Mouse (Mus musculus) midbrain, embryonic 15.5 days (tissue): ENCODE results near the gene Aloxe3. TPM values are rescaled to one million over a fixed set of nuclear protein-coding genes. Genes with fewer than 3 reads are reported as not detected.

Source experiments
- ATAC-seq: fragments of 200-750 bp; cut with Nextera tagmentation; replicated peaks from 2 replicates; pipeline ENCODE4 v1.8.0; 2017; ENCODE audit warnings: moderate TSS enrichment
- H3K27ac ChIP-seq: fragments of 300-500 bp; sonication (generic); 2 replicates; pipeline ENCODE4 v1.5.1; 2015; ENCODE audit warnings: mild to moderate bottlenecking, inconsistent platforms
- H3K27me3 ChIP-seq: fragments of 300-500 bp; sonication (generic); replicated peaks from 2 replicates; pipeline ENCODE4 v1.6.1; 2015; ENCODE audit warnings: inconsistent platforms
- H3K36me3 ChIP-seq: fragments of 300-500 bp; sonication (generic); replicated peaks from 2 replicates; pipeline ENCODE4 v1.6.1; 2015; ENCODE audit warnings: inconsistent platforms
- H3K4me1 ChIP-seq: fragments of 300-500 bp; sonication (generic); 2 replicates; pipeline ENCODE4 v1.6.1; 2015; ENCODE audit warnings: inconsistent platforms
- H3K4me2 ChIP-seq: fragments of 300-500 bp; sonication (generic); 2 replicates; pipeline ENCODE4 v1.6.1; 2015; ENCODE audit warnings: inconsistent platforms, mild to moderate bottlenecking, moderate library complexity
- H3K4me3 ChIP-seq: fragments of 300-500 bp; sonication (generic); 2 replicates; pipeline ENCODE4 v1.5.1; 2015; ENCODE audit warnings: mild to moderate bottlenecking, inconsistent platforms
- H3K9ac ChIP-seq: fragments of 300-500 bp; sonication (generic); 2 replicates; pipeline ENCODE4 v1.6.1; 2015; ENCODE audit warnings: mild to moderate bottlenecking, inconsistent platforms
- H3K9me3 ChIP-seq: fragments of 300-500 bp; sonication (generic); 2 replicates; pipeline ENCODE4 v1.6.1; 2016; ENCODE audit warnings: inconsistent platforms
- WGBS: fragments of 180-500 bp; shearing (Covaris S2); methylation state at CpG from one replicate; pipeline ENCODE4 v1.1.7; 2015; ENCODE audit warnings: mixed read lengths; 5-methylcytosine and 5-hydroxymethylcytosine counted together
- polyA plus RNA-seq: library from polyadenylated mRNA; unstranded; fragments of >200 nt; fragmentation: Nextera tagmentation; extraction: Ambion mirVana; gene quantifications from 2 replicates; pipeline ENCODE4 v1.2.1, GENCODE M21; 2015

Aloxe3 gene
- polyA plus RNA-seq, 1 experiment from 2014 or later: 8.0 TPM

DNA sequence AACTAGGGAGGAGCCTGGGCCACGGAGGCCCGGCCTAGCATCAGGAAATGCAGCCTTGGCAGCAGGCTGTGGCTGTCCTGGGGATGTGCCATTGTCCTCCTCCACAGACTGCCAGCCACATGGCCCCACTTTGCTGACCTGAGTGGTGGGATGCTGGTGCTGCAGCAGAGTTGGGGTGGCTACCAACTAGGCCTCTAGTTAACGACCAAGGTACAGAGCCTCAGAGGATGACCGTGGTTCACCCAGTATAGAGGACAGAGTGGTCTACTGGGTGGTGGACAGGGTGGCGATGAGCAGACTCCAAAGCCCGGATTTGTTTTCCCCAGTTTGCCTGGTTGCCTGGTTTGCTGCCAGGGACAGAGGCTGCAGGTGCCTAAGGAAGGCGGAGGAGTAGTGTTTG lies 49.0 kb downstream of the Aloxe3 start:
- WGBS: 88% methylated on average over 7 of the region's 7 CpGs
- Histone ChIP-seq H3K4me2 (no peak overlapping the region), H3K36me3 (no peaks in the 10 kb centered on the region), H3K27ac (no peak overlapping the region), H3K27me3 (no peaks in the 10 kb centered on the region), H3K4me3 (no peak overlapping the region), H3K4me1 (no peaks in the 10 kb centered on the region), H3K9ac (no peak overlapping the region), H3K9me3 (no peaks in the 10 kb centered on the region)
- no peak for ATAC-seq

DNA sequence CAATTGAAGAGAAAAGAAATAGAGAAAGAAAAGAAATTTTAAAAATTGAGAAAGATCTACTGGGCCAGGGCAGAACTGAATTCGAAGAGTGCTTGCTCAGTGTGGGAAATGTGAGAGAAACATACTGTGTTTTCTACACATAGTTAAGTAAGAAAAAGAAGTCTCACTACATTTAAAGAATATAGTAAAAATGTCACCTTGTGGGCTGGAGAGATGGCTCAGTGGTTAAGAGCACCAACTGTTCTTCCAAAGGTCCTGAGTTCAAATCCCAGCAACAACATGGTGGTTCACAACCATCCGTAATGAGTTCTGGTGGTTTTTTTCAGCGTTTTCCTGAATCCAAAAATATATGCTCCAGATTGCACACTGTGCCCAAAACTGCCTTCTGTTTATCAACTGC lies 52.8 kb downstream of the Aloxe3 start:
- no peaks in the 10 kb centered on the region for H3K27me3 ChIP-seq
- 85% methylated on average over 3 of the region's 3 CpGs for WGBS
- no peaks in the 10 kb centered on the region for H3K9me3 ChIP-seq
- no peak for ATAC-seq
- no peak overlapping the region for H3K27ac ChIP-seq
- H3K4me1 ChIP-seq: no peaks in the 10 kb centered on the region
- no peak overlapping the region for H3K4me3 ChIP-seq
- no peaks in the 10 kb centered on the region for H3K36me3 ChIP-seq
- H3K9ac ChIP-seq: no peak overlapping the region
- no peak overlapping the region for H3K4me2 ChIP-seq

DNA sequence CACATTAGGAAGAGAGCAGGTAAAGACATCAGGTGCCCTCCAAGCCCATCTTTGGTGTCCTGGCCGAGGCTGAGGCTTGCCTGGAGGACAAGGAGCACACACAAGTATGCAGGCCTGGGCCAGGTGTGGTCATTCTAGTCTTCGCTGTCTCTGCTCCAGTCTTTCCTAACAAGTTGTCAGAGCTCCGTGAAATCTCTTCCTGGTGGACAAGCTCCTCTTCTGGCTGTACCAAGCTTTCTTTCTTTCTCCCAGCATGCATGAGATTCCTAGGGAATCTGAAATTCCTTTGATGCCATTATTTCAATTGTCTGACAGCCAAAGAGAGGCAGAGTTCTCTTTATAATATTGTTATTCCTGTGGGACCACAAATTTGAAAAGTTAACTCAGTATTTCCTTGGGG lies 53.8 kb downstream of the Aloxe3 start:
- H3K4me2 ChIP-seq: no peak overlapping the region
- H3K9ac ChIP-seq: no peak overlapping the region
- H3K9me3 ChIP-seq: no peaks in the 10 kb centered on the region
- no peak overlapping the region for H3K4me3 ChIP-seq
- no peaks in the 10 kb centered on the region for H3K27me3 ChIP-seq
- no peaks in the 10 kb centered on the region for H3K4me1 ChIP-seq
- no peak overlapping the region for H3K27ac ChIP-seq
- WGBS: 56% methylated on average over 3 of the region's 3 CpGs
- H3K36me3 ChIP-seq: no peaks in the 10 kb centered on the region
- ATAC-seq: no peak

DNA sequence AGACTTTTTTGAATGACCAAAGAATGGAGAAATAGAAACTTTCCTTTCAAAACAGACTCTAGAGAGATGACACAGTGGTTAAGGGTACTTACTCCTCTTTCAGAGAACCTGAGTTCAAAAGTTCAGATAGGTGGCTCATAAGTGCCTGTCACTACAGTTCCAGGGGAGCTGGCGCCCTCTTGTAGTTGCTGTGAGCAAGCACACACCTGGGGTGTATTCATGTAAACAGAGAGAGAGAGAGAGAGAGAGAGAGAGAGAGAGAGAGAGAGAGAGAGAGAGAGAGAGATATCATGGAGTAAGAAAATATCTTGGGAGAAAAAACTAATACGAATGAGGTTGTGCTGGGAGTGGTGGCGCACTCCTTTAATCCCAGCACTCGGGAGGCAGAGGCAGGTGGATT lies 54.4 kb downstream of the Aloxe3 start:
- ATAC-seq: no peak
- no peak overlapping the region for H3K27ac ChIP-seq
- whole genome bisulfite sequencing: 83% methylated on average over 4 of the region's 4 CpGs
- no peaks in the 10 kb centered on the region for H3K4me1 ChIP-seq
- H3K9me3 ChIP-seq: no peaks in the 10 kb centered on the region
- no peaks in the 10 kb centered on the region for H3K27me3 ChIP-seq
- H3K4me2 ChIP-seq: no peak overlapping the region
- no peaks in the 10 kb centered on the region for H3K36me3 ChIP-seq
- no peak overlapping the region for H3K9ac ChIP-seq
- no peak overlapping the region for H3K4me3 ChIP-seq

- Histone ChIP-seq H3K4me3 (no peak overlapping the region), H3K4me1 (no peaks in the 10 kb centered on the region), H3K36me3 (no peaks in the 10 kb centered on the region), H3K27me3 (no peaks in the 10 kb centered on the region), H3K4me2 (no peak overlapping the region), H3K9ac (no peak overlapping the region), H3K27ac (no peak overlapping the region), H3K9me3 (no peaks in the 10 kb centered on the region)
- no peak for ATAC-seq
- whole genome bisulfite sequencing: 89% methylated on average over 5 of the region's 5 CpGs
Observed at GRCm38 (mm10) chr11:69185031-69185430, 59.3 kb downstream of the Aloxe3 start.

GRCm38 (mm10) chr11:69185936-69186335 lies 60.2 kb downstream of the Aloxe3 start:
- WGBS: 88% methylated on average over 6 of the region's 6 CpGs

DNA sequence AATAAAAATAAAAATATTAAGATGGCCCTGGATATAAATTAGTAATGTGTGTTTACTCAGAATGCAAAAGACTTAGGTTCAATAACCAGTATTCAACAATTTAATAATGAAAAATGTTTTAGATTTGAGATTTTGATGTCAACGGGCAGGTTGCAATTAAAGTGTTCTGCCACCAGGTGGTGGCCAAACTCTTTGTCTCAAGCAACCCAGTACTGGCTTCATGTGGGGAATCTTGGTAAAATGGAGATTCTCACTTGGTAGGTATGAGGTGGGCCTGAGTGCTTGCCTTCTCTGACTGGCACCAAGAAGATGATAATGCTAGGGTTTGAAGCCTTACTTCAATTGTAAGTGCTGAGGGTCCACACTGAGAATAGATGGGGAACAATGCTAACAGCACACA lies 67.1 kb downstream of the Aloxe3 start:
- H3K27me3 ChIP-seq: peaks cover 16% of the 10 kb centered on the region
- no peak overlapping the region for H3K4me2 ChIP-seq
- peaks cover 8% of the 10 kb centered on the region; the same call in 1 of the 2 replicates for H3K4me1 ChIP-seq
- no peak overlapping the region for H3K27ac ChIP-seq
- 2% methylated on average over 1 of the region's 1 CpGs for WGBS
- H3K36me3 ChIP-seq: no peaks in the 10 kb centered on the region
- no peak for ATAC-seq
- no peak overlapping the region for H3K9ac ChIP-seq
- no peak overlapping the region for H3K4me3 ChIP-seq
- H3K9me3 ChIP-seq: no peaks in the 10 kb centered on the region

More at GRCm38 (mm10) chr11:69185936-69186335, 60.2 kb downstream of the Aloxe3 start:
- Histone ChIP-seq H3K36me3 (no peaks in the 10 kb centered on the region), H3K9ac (no peak overlapping the region), H3K27ac (no peak overlapping the region), H3K9me3 (no peaks in the 10 kb centered on the region), H3K4me2 (no peak overlapping the region), H3K4me1 (no peaks in the 10 kb centered on the region), H3K4me3 (no peak overlapping the region), H3K27me3 (no peaks in the 10 kb centered on the region)
- no peak for ATAC-seq

GRCm38 (mm10) chr11:69196766-69197165 lies 71.1 kb downstream of the Aloxe3 start:
- no peak for ATAC-seq
- peak overlapping the region; percentile 5; the same call in 1 of the 2 replicates for H3K9ac ChIP-seq
- peak overlapping the region; percentile 48 for H3K4me2 ChIP-seq
- no peaks in the 10 kb centered on the region for H3K9me3 ChIP-seq
- WGBS: 10% methylated on average over 5 of the region's 5 CpGs
- no peak overlapping the region for H3K27ac ChIP-seq
- H3K27me3 ChIP-seq: peaks cover 22% of the 10 kb centered on the region
- no peaks in the 10 kb centered on the region for H3K36me3 ChIP-seq
- H3K4me1 ChIP-seq: peaks cover 8% of the 10 kb centered on the region; the same call in 1 of the 2 replicates
- peak overlapping the region; percentile 28 for H3K4me3 ChIP-seq

DNA sequence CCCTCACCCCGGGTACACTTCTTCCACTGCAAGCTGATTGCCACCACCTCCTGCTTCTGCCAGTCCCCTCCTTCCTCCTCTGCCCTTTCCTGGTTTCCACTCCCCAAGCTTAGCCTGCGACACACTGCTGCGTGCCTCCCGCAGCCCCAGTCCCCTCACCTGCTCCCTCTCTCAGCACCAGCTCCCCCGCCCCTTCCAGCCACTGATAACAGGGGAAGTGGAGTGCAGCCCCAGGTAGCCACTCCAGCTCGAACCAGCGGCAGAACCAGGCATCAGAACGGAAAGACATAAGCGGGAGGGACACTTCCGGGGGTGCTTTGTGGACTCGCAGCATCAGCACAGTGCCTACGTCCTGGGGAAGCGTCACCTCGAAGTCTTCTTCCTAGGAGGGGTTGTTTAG lies 71.5 kb downstream of the Aloxe3 start:
- peaks cover 22% of the 10 kb centered on the region for H3K27me3 ChIP-seq
- 4% methylated on average over 14 of the region's 14 CpGs for WGBS
- peak overlapping the region; percentile 28 for H3K4me3 ChIP-seq

DNA sequence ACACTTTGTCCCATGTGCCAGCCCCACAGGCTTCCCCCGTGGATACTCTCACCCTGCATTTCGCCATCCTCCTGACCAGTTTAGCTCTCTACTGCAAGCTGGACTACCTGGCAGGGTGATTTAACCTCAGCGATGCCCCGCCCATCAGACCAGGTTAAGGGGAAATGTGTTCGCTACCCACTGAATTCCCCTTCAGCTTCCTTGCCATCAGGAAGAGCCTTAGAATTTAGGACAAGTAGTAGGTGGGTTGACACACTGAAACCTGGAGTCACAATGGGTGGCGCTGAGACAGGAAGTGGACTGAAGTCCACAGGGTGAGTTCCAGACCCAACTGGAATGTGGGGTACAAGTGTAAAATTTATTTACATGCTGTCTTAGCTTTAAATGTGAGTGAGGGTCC lies 72.0 kb downstream of the Aloxe3 start, which contains the start of gene Alox8:
TSS of gene Alox8 (minus strand) at position 101 of the 400 bp plus-strand sequence.
- Histone ChIP-seq H3K4me3 (peak within 1 kb of the TSS; percentile 28), H3K9ac (peak within 1 kb of the TSS; percentile 5; the same call in 1 of the 2 replicates), H3K4me2 (peak within 1 kb of the TSS; percentile 48), H3K4me1 (peaks cover 8% of the 10 kb centered on the region; the same call in 1 of the 2 replicates), H3K27me3 (peaks cover 22% of the 10 kb centered on the region), H3K36me3 (no peaks in the 10 kb centered on the region), H3K9me3 (no peaks in the 10 kb centered on the region), H3K27ac (no peak within 1 kb of the TSS)
- no peak for ATAC-seq
- 32% methylated on average over 6 of the region's 6 CpGs for WGBS

More for the DNA sequence above, 71.5 kb downstream of the Aloxe3 start:
- ATAC-seq: no peak
- no peaks in the 10 kb centered on the region for H3K9me3 ChIP-seq
- H3K4me1 ChIP-seq: peaks cover 8% of the 10 kb centered on the region; the same call in 1 of the 2 replicates
- H3K9ac ChIP-seq: peak overlapping the region; percentile 5; the same call in 1 of the 2 replicates
- H3K27ac ChIP-seq: no peak overlapping the region
- H3K4me2 ChIP-seq: peak overlapping the region; percentile 48
- no peaks in the 10 kb centered on the region for H3K36me3 ChIP-seq

Other genes starting within 250 kb of the Aloxe3 start
- not detected in 2 replicates for gene Rnf222, start 237.3 kb upstream of the Aloxe3 start, polyA plus RNA-seq
- 529 and 538 TPM in 2 replicates for gene Rpl26, start 224.3 kb upstream of the Aloxe3 start, polyA plus RNA-seq
- gene Odf4, start 198.8 kb upstream of the Aloxe3 start, polyA plus RNA-seq: 0.60 and 0.84 TPM in 2 replicates
- gene Arhgef15, start 168.4 kb upstream of the Aloxe3 start, polyA plus RNA-seq: 24.2 and 28.7 TPM in 2 replicates
- 1.3 and 1.6 TPM in 2 replicates for gene Slc25a35, start 157.8 kb upstream of the Aloxe3 start, polyA plus RNA-seq
- 22.0 and 22.7 TPM in 2 replicates for gene Rangrf, start 150.7 kb upstream of the Aloxe3 start, polyA plus RNA-seq
- gene Pfas, start 117.4 kb upstream of the Aloxe3 start, polyA plus RNA-seq: 16.9 and 18.7 TPM in 2 replicates
- 67.0 and 73.5 TPM in 2 replicates for gene Ctc1, start 110.0 kb upstream of the Aloxe3 start, polyA plus RNA-seq
- gene Aurkb, start 80.2 kb upstream of the Aloxe3 start, polyA plus RNA-seq: 17.7 and 23.9 TPM in 2 replicates
- 20.5 and 21.2 TPM in 2 replicates for gene Borcs6, start 66.2 kb upstream of the Aloxe3 start, polyA plus RNA-seq
- gene Tmem107, start 55.1 kb upstream of the Aloxe3 start, polyA plus RNA-seq: 33.5 and 37.7 TPM in 2 replicates
- 319 and 333 TPM in 2 replicates for gene Vamp2, start 37.4 kb upstream of the Aloxe3 start, polyA plus RNA-seq
- gene Per1, start 30.7 kb upstream of the Aloxe3 start, polyA plus RNA-seq: 11.3 and 12.3 TPM in 2 replicates
- gene Hes7, start 5.5 kb upstream of the Aloxe3 start, polyA plus RNA-seq: 0.86 and 0.89 TPM in 2 replicates
- 0.24 and 0.27 TPM in 2 replicates for gene 9130213A22Rik, start 3.3 kb upstream of the Aloxe3 start, polyA plus RNA-seq
- gene Alox12b, start 31.1 kb downstream of the Aloxe3 start, polyA plus RNA-seq: 0.28 and 0.41 TPM in 2 replicates
- gene Alox8, start 71.9 kb downstream of the Aloxe3 start, polyA plus RNA-seq: 0.25 and 0.87 TPM in 2 replicates
- gene Gucy2e, start 111.1 kb downstream of the Aloxe3 start, polyA plus RNA-seq: 0.75 and 0.92 TPM in 2 replicates
- gene Cntrob, start 197.9 kb downstream of the Aloxe3 start, polyA plus RNA-seq: 22.1 and 22.2 TPM in 2 replicates
- gene Trappc1, start 198.1 kb downstream of the Aloxe3 start, polyA plus RNA-seq: 182 and 184 TPM in 2 replicates
- 4.1 and 4.9 TPM in 2 replicates for gene Kcnab3, start 200.4 kb downstream of the Aloxe3 start, polyA plus RNA-seq
- 278 and 308 TPM in 2 replicates for gene Rnf227, start 214.6 kb downstream of the Aloxe3 start, polyA plus RNA-seq
- gene Chd3, start 243.5 kb downstream of the Aloxe3 start, polyA plus RNA-seq: 98.2 and 102 TPM in 2 replicates